Mouse (Mus musculus): ENCODE results near the gene Heatr5b.

The Heatr5b gene

DNA sequence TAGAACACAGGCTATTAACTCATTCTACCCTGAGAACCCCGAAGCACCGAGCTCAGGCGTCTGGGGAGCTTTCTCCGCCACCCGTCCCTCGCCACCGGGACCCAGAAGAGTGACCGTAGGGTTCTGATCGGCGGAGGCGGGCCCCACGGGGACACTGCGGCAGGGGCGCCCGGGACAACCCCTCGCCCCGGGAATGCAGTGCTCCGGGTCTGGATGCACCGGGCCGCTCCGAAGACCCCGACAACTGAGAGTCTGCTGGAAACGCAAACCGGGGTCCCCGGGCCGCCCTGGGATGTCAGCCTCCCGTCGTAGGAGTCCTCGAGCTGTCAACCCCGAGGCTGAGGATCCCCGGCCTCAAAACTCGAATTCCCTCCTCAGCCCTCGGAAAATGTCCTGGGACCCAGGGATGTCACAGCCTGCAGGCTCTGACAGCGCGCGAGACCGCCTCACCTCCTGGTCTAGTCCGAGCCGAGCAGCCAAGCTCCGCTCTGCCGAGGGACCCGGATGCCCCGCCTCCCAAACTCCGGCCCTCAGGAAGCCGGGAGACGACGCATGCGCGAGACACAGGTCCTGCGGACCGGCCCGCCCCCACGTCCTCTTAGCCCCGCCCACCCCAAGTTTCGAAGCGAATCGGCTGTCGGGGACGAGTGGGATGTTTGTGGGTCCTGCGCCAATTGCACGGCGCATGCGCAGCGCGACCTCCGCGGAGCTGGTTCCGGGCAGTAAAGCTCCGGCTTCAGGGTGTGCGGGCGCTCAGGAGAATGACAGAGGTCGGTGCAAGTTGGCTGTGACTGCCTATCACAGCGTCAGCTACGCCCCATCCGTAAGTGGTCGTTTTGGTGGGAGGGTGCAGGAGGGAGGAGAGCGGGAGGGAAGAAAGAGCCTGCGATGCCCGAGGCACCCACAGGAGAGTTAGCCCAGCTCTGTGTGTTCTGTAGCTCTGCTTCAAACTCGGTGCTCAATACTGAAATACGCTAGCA lies at the start of gene Heatr5b, which contains the start of gene Gpatch11:
Heatr5b (minus strand) TSS at position 509 of the 980 bp plus-strand sequence.
Gpatch11 (plus strand) TSS at position 712 of the 980 bp plus-strand sequence.
- DNase-seq (ENCODE audit: low read depth), result peak; percentile 99

DNA sequence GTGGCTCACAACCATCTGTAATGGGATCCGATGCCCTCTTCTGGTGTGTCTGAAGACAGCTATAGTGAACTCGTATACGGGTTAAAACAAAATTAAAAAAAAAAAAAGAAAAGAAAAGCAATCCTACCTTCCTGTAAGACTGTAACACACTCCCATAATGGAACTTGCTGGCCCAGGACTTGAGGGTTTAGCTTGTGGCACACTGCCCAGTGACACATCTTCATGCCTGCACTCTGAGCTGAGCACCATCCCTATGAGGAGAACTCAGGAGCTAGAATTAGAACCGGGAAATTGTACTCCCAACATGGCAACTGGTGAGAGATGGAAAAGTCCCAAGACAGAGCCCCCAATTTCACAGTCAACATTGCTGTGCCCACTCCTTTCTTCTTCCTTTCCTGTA lies 48.1 kb upstream of the Heatr5b start:
- no peak for DNase-seq (ENCODE audit: low read depth)

GRCm38 (mm10) chr17:78882401-78883112 lies 47.4 kb upstream of the Heatr5b start, which contains the start of gene Eif2ak2:
Gene Eif2ak2, minus strand, starts transcription at chr17:78882573.
- DNase-seq (ENCODE audit: low read depth), result peak; percentile 77

GRCm38 (mm10) chr17:78881878-78882304 lies 46.7 kb upstream of the Heatr5b start:
- DNase-seq (ENCODE audit: low read depth), result peak; percentile 62

DNA sequence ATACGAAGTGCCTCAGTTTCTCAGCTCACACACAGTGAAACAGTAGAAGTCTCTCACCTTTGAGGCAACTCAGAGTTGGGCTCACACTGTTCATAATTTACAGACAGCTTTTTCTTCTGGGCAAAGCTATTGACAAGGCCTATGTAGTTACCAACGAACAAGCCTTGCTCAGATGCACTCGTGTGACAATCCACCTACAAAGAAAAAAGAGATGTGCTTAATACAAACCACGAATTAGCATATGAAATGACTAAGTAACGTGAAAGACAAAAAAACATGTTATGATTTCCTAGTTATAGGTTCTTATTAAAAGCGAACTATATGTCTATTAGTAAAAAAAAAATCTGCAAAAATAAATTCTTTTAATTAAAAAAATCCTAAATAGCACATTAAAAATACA lies 38.7 kb upstream of the Heatr5b start:
- peak; percentile 29 for DNase-seq (ENCODE audit: low read depth)

GRCm38 (mm10) chr17:78856243-78856642 lies 21.1 kb upstream of the Heatr5b start:
- DNase-seq (ENCODE audit: low read depth), result no peak

- DNase-seq (ENCODE audit: low read depth), result no peak
These were observed 7.2 kb upstream of the Heatr5b start for GRCm38 (mm10) chr17:78842271-78842928.

GRCm38 (mm10) chr17:78836056-78836455 lies 892 bp upstream of the Heatr5b start:
- DNase-seq (ENCODE audit: low read depth), result no peak

GRCm38 (mm10) chr17:78824346-78824745 lies 10.8 kb downstream of the Heatr5b start:
- no peak for DNase-seq (ENCODE audit: low read depth)

- no peak for DNase-seq (ENCODE audit: low read depth)
These were observed 25.6 kb downstream of the Heatr5b start for GRCm38 (mm10) chr17:78809582-78809981.

GRCm38 (mm10) chr17:78809019-78809418 lies 26.1 kb downstream of the Heatr5b start:
- peak; percentile 55 for DNase-seq (ENCODE audit: low read depth)

DNA sequence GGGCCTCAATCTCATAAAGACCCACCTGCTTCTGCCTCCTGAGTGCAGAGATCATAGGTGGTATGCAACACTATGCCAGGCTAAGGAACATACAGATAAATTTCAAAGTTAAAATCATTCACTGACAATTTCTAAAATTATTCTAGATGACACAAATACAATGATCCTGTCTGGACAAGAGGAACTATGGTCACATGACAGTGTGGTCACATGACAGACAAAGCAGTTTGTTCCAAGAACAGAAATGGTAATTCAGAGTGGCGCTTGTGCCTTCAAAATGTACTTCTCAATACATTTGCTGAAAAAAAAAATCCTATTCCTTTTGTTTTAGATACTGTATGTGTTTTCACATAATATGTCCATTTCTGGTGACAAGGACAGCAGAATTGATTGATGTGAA lies 37.9 kb downstream of the Heatr5b start:
- no peak for DNase-seq (ENCODE audit: low read depth)

GRCm38 (mm10) chr17:78794390-78794789 lies 40.8 kb downstream of the Heatr5b start:
- no peak for DNase-seq (ENCODE audit: low read depth)

DNA sequence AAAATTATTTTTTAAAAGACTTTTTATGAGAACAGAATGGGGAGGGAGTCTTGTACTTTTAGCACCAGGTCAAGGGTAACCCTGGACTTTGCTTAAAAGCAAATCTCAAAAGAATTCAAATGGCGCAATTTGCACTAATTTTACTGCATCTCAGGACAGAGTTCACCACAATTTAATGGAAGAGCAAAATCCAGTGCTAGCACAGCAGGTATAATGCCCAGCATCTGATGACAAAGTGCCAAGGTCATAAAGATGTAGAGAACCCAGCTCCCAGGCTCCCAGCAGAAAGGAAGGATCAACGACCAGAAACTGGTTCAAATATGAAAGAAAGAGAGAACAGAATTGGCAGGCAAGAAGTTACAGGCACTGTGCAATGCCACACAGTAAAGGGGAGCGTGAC lies 43.0 kb downstream of the Heatr5b start:
- no peak for DNase-seq (ENCODE audit: low read depth)

GRCm38 (mm10) chr17:78791690-78792070 lies 43.5 kb downstream of the Heatr5b start:
- no peak for DNase-seq (ENCODE audit: low read depth)

DNA sequence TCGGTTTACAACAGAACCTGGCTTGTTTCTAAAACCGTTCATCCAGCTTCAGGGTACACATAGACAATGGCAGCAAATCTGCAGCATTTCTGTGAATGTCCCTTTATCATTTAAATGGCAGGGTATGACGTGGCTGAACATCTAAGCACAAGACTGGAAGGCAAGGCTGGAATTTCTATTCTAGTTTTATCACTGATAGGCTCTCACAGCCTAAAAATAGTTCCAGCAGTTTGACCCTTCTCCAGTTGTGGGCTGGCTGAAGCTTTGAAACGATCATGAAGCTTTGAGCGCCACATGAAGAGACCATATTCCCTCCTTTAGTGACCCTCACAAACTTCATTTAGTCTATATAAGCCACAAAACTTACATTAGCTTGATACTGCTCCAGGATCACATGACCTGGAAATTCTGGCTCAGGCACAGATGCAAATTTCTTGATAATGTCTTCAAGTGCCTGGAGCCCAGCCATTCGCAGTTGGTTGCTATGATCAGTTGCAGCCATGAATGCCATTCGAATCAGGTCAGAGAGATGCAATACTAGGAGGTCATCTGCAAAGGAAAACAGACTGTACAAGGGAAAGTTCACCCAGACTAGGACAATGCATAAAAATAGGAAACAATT lies 44.0 kb downstream of the Heatr5b start:
- no peak for DNase-seq (ENCODE audit: low read depth)

GRCm38 (mm10) chr17:78788273-78788672 lies 46.9 kb downstream of the Heatr5b start:
- peak; percentile 9 for DNase-seq (ENCODE audit: low read depth)

- peak; percentile 25 for DNase-seq (ENCODE audit: low read depth)
These were observed 56.4 kb downstream of the Heatr5b start for GRCm38 (mm10) chr17:78778765-78779164.

- DNase-seq (ENCODE audit: low read depth), result no peak
These were observed 62.8 kb downstream of the Heatr5b start for GRCm38 (mm10) chr17:78772317-78772716.

DNA sequence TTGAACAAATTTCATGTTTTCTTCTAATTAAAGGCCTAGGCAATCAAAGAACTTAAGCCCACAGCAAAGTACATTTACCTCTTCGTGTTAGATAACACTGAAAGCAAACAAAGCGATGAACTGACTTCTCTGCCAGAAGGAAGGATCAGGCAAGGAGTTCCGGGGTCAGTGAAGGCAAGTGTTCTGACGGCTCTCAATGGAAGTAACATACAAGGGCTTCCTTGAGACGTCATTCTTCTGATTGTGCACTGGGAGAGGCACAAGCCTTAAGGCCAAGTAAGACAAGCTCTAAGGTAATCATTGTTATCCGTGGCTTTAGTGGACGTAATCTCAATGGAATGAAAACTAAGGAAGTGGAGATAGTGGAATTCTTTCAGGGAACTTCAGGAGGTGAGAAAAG lies 64.2 kb downstream of the Heatr5b start:
- no peak for DNase-seq (ENCODE audit: low read depth)

DNA sequence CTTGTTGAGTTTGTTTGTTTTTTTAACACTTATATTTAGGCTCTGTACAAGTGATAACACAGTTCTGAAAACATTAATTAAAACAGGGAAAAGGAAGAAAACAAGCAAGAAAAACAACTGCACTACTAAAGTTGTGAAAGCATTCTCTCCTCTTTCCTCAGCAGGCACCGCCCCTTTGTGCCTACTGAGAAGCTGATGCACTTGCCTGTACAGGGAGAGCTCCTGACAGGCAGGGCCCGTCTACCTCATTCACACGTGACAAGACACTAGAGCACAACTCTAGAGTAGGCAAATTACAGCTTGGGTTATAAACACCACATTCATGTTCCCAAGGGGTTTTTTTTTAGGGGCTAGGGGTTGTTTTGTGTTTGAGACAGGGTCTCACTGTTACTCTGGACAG lies 65.8 kb downstream of the Heatr5b start:
- no peak for DNase-seq (ENCODE audit: low read depth)

GRCm38 (mm10) chr17:78768937-78769336 lies 66.2 kb downstream of the Heatr5b start:
- DNase-seq (ENCODE audit: low read depth), result no peak
